Mouse (Mus musculus) liver, embryonic 11.5 days (tissue): Measurements from ENCODE around the gene Tomm40. TPM values are rescaled to one million over a fixed set of nuclear protein-coding genes. Genes with fewer than 3 reads are reported as not detected.

Experiments
- ATAC-seq: fragments of 200-750 bp; cut with Nextera tagmentation; replicated peaks from 2 replicates; pipeline ENCODE4 v1.8.0; 2017; ENCODE audit warnings: moderate number of reproducible peaks, mild to moderate bottlenecking, moderate TSS enrichment, moderate library complexity; ENCODE audit not compliant: low FRiP score
- DNase-seq: peaks from one replicate; pipeline ENCODE4 v3.0.0-alpha.2; 2017; ENCODE audit warnings: low spot score
- H3K27ac ChIP-seq: fragments of 300-500 bp; sonication (generic); 2 replicates; pipeline ENCODE4 v1.5.1; 2014; ENCODE audit warnings: mild to moderate bottlenecking, low read depth, low read length, control low read depth
- H3K27me3 ChIP-seq: fragments of 300-500 bp; sonication (generic); replicated peaks from 2 replicates; pipeline ENCODE4 v1.6.1; 2014; ENCODE audit warnings: low read length, mixed read lengths; ENCODE audit not compliant: control insufficient read depth, insufficient read depth
- H3K36me3 ChIP-seq: fragments of 300-500 bp; sonication (generic); 2 replicates; pipeline ENCODE4 v1.6.1; 2014; ENCODE audit warnings: mild to moderate bottlenecking, low read length, moderate library complexity, mixed read lengths; ENCODE audit not compliant: control insufficient read depth, insufficient read depth
- H3K4me1 ChIP-seq: fragments of 300-500 bp; sonication (generic); replicated peaks from 2 replicates; pipeline ENCODE4 v1.6.1; 2014; ENCODE audit warnings: low read length, mixed read lengths; ENCODE audit not compliant: control insufficient read depth, insufficient read depth
- H3K4me2 ChIP-seq: fragments of 300-500 bp; sonication (generic); 2 replicates; pipeline ENCODE4 v1.6.1; 2014; ENCODE audit warnings: mild to moderate bottlenecking, control low read depth, moderate library complexity
- H3K4me3 ChIP-seq: fragments of 300-500 bp; sonication (generic); 2 replicates; pipeline ENCODE4 v1.5.1; 2014; ENCODE audit warnings: low read depth, low read length, control low read depth
- H3K9ac ChIP-seq: fragments of 300-500 bp; sonication (generic); 2 replicates; pipeline ENCODE4 v1.6.1; 2014; ENCODE audit warnings: low read depth, low read length, control low read depth
- H3K9me3 ChIP-seq: fragments of 300-500 bp; sonication (generic); 2 replicates; pipeline ENCODE4 v1.6.1; 2016; ENCODE audit warnings: low read length, inconsistent platforms, mixed read lengths; ENCODE audit not compliant: control insufficient read depth
- WGBS: fragments of 180-500 bp; shearing (Covaris S2); extraction: QIAGEN DNeasy Blood & Tissue Kit; methylation state at CpG from one replicate; pipeline ENCODE4 v1.1.7; 2014; 5-methylcytosine and 5-hydroxymethylcytosine counted together
- polyA plus RNA-seq: library from polyadenylated mRNA; unstranded; fragments of >200 nt; fragmentation: Nextera tagmentation; extraction: Ambion mirVana; gene quantifications from 2 replicates; pipeline ENCODE4 v1.2.1, GENCODE M21; 2014

The Tomm40 gene
- polyA plus RNA-seq, 1 experiment from 2014 or later: 259 TPM

GRCm38 (mm10) chr7:19754065-19754464 lies 38.8 kb upstream of the Tomm40 start:
- no peak for ATAC-seq
- no peak overlapping the region for H3K27ac ChIP-seq
- H3K27me3 ChIP-seq: no peaks in the 10 kb centered on the region

GRCm38 (mm10) chr7:19753587-19753986 lies 38.3 kb upstream of the Tomm40 start:
- Histone ChIP-seq H3K27me3 (no peaks in the 10 kb centered on the region), H3K4me2 (no peak overlapping the region), H3K4me1 (peaks cover 10% of the 10 kb centered on the region), H3K9me3 (no peaks in the 10 kb centered on the region), H3K9ac (no peak overlapping the region), H3K36me3 (no peaks in the 10 kb centered on the region), H3K27ac (no peak overlapping the region), H3K4me3 (no peak overlapping the region)
- DNase-seq (no peak), ATAC-seq (no peak)
- 56% methylated on average over 7 of the region's 7 CpGs for WGBS

More at GRCm38 (mm10) chr7:19754065-19754464, 38.8 kb upstream of the Tomm40 start:
- no peaks in the 10 kb centered on the region for H3K36me3 ChIP-seq
- no peaks in the 10 kb centered on the region for H3K9me3 ChIP-seq
- peaks cover 9% of the 10 kb centered on the region for H3K4me1 ChIP-seq
- DNase-seq: no peak
- H3K4me3 ChIP-seq: no peak overlapping the region
- 76% methylated on average over 1 of the region's 1 CpGs for WGBS
- H3K9ac ChIP-seq: no peak overlapping the region
- H3K4me2 ChIP-seq: no peak overlapping the region

- H3K4me1 ChIP-seq: peaks cover 18% of the 10 kb centered on the region
These were observed 37.4 kb upstream of the Tomm40 start for GRCm38 (mm10) chr7:19752652-19753051.

GRCm38 (mm10) chr7:19751070-19751383 lies 35.8 kb upstream of the Tomm40 start:
- no peak overlapping the region for H3K4me3 ChIP-seq
- H3K27me3 ChIP-seq: no peaks in the 10 kb centered on the region
- H3K4me2 ChIP-seq: no peak overlapping the region; the same call in 1 of the 2 replicates
- peaks cover 32% of the 10 kb centered on the region for H3K4me1 ChIP-seq
- no peak for ATAC-seq
- H3K9me3 ChIP-seq: no peaks in the 10 kb centered on the region
- H3K27ac ChIP-seq: no peak overlapping the region
- no peaks in the 10 kb centered on the region for H3K36me3 ChIP-seq
- 27% methylated on average over 4 of the region's 4 CpGs for WGBS
- no peak for DNase-seq
- no peak overlapping the region for H3K9ac ChIP-seq

More at GRCm38 (mm10) chr7:19752652-19753051, 37.4 kb upstream of the Tomm40 start:
- Histone ChIP-seq H3K4me2 (no peak overlapping the region), H3K9me3 (no peaks in the 10 kb centered on the region), H3K27me3 (no peaks in the 10 kb centered on the region), H3K9ac (no peak overlapping the region), H3K36me3 (no peaks in the 10 kb centered on the region), H3K4me3 (no peak overlapping the region), H3K27ac (no peak overlapping the region)
- 65% methylated on average over 8 of the region's 8 CpGs for WGBS
- no peak for DNase-seq
- no peak for ATAC-seq

GRCm38 (mm10) chr7:19750217-19751069 lies 35.2 kb upstream of the Tomm40 start, which contains the start of gene Nectin2:
Gene Nectin2, minus strand, starts transcription at chr7:19750483.
- H3K4me1 ChIP-seq: peaks cover 34% of the 10 kb centered on the region

GRCm38 (mm10) chr7:19749389-19750216 lies 34.4 kb upstream of the Tomm40 start:
- Histone ChIP-seq H3K36me3 (no peaks in the 10 kb centered on the region), H3K4me2 (peak overlapping the region; percentile 99), H3K27ac (peak overlapping the region; percentile 88), H3K4me1 (peaks cover 41% of the 10 kb centered on the region), H3K9ac (peak overlapping the region; percentile 83), H3K4me3 (peak overlapping the region; percentile 86), H3K27me3 (no peaks in the 10 kb centered on the region), H3K9me3 (no peaks in the 10 kb centered on the region)
- DNase-seq (peak; percentile 100), ATAC-seq (peak; percentile 91)
- WGBS: under 1% methylated on average over 45 of the region's 46 CpGs

More at GRCm38 (mm10) chr7:19750217-19751069, 35.2 kb upstream of the Tomm40 start, which contains the start of gene Nectin2:
- 14% methylated on average over 19 of the region's 19 CpGs for WGBS
- peak; percentile 87 for DNase-seq
- Histone ChIP-seq H3K36me3 (no peaks in the 10 kb centered on the region), H3K27ac (peak within 1 kb of the TSS; percentile 88), H3K9me3 (no peaks in the 10 kb centered on the region), H3K4me3 (peak within 1 kb of the TSS; percentile 86), H3K27me3 (no peaks in the 10 kb centered on the region), H3K4me2 (peak within 1 kb of the TSS; percentile 99), H3K9ac (peak within 1 kb of the TSS; percentile 83)
- ATAC-seq: peak; percentile 77

GRCm38 (mm10) chr7:19748219-19749195 lies 33.3 kb upstream of the Tomm40 start:
- H3K4me2 ChIP-seq: peak overlapping the region; percentile 99
- H3K27me3 ChIP-seq: no peaks in the 10 kb centered on the region
- peak overlapping the region; percentile 83 for H3K9ac ChIP-seq
- H3K4me1 ChIP-seq: peaks cover 47% of the 10 kb centered on the region
- no peaks in the 10 kb centered on the region for H3K9me3 ChIP-seq
- no peaks in the 10 kb centered on the region for H3K36me3 ChIP-seq
- ATAC-seq: no peak
- under 1% methylated on average over 32 of the region's 32 CpGs for WGBS
- H3K4me3 ChIP-seq: peak overlapping the region; percentile 86
- H3K27ac ChIP-seq: peak overlapping the region; percentile 88; the same call in 1 of the 2 replicates
- peak; percentile 51 for DNase-seq
